Mouse (Mus musculus): ENCODE measurements around the gene Taar5. TPM values are rescaled to one million over a fixed set of nuclear protein-coding genes. Genes with fewer than 3 reads are reported as not detected.

Gene Taar5
- total RNA-seq (2023): not detected

DNA sequence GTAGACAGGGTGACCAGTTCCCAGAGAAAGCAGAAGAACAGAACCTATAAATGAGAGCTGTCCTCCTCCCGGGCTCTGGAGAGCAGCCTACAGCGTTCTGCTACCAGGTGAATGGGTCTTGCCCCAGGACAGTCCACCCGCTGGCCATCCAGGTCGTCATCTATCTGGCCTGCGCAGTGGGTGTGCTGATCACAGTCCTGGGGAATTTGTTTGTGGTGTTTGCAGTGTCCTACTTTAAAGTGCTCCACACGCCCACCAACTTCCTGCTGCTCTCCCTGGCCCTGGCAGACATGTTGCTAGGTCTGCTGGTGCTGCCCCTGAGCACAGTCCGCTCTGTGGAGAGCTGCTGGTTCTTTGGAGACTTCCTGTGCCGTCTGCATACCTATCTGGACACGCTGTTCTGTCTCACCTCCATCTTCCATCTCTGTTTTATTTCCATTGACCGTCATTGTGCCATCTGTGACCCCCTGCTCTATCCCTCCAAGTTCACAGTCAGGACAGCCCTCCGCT, at the start of gene Taar5:
TSS of gene Taar5 (plus strand) at position 51 of the 510 bp plus-strand sequence.

DNA sequence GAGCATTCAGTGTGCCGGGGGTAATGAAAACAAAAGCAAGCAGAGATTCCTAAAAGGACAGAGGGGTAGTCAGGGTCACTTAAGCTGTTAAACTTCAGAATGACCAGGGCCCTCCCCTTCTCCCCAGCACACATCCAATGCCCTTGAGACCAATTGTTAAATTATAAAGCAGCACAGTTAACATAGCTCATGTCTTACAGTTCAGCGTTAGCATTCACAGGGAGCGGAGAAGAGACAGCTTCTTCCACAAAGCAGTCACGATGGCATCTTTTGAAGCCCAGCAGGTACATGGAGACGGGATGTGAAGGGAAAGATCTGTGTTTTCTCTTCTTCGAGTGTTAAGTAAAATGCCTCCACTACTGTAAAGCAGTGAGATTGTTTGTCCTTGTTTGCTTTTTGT, 32.2 kb upstream of the Taar5 start, which contains the start of gene Taar2:
TSS of gene Taar2 (plus strand) at position 261 of the 400 bp plus-strand sequence.

DNA sequence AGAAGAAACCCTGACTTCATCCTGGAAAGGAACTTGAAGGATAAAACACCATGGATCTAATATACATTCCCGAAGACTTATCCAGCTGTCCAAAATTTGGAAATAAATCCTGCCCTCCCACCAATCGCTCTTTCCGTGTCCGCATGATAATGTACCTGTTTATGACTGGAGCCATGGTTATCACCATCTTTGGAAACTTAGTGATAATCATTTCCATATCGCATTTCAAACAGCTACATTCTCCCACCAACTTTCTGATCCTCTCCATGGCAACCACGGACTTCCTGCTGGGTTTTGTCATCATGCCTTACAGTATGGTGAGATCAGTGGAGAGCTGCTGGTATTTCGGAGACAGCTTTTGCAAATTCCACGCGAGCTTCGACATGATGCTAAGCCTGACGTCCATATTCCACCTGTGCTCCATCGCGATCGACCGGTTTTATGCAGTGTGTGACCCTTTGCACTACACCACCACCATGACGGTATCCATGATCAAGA, 20.9 kb upstream of the Taar5 start, which contains the start of gene Taar3:
TSS of gene Taar3 (plus strand) at position 51 of the 498 bp plus-strand sequence.

DNA sequence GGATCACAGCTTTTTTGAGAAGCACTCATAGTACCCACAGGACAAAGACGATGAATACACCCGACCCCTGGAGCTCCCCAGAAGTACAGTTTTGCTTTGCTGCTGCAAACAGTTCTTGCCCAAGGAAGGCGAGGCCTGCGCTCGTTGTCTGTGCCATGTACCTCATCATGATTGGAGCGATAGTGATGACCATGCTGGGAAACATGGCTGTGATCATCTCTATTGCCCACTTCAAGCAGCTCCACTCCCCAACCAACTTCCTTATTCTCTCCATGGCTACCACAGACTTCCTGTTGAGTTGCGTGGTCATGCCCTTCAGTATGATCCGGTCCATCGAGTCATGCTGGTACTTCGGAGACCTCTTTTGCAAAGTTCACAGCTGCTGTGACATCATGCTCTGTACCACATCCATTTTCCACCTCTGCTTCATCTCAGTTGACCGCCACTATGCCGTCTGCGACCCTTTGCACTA, 10.0 kb upstream of the Taar5 start, which contains the start of gene Taar4:
TSS of gene Taar4 (plus strand) at position 51 of the 472 bp plus-strand sequence.

DNA sequence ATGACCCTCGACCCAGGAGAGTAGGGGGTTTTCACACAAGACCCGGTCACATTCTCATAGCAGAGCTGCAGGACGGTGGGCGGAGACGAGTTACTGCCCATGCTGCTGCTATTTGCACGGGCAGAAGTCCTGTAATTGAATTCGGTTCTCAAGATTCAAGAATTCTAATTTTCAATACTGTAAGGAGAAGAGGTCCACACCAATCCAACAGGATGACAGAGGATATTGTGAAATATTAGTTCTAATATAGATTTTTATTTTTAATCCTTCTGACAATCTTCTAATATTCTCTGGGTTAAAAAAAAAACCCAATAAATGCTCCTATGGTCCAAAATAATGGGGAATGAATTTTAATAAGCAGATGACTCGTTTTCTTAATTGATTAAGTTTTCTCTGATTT, 15.0 kb downstream of the Taar5 start, which contains the start of gene Taar6:
TSS of gene Taar6 (minus strand) at position 101 of the 400 bp plus-strand sequence.

DNA sequence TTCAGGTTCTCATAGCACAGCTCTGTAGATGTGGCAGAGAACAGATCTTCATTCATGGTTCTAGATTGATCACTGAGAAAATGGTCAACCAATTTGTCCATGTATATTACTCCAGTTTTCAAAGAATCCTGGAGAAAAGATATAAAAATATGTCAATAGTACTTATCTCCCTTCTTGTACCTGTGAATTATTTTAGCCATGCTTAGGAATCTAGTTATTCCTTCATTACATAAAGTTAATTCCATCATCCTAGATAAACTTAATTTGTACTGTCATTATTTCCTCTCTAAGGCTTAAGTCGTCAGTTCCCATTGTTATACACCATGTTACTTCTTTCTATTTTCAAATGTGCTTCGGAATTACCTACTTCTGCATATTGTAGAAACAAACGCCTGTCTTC, 22.9 kb downstream of the Taar5 start, which contains the start of gene Taar7a:
TSS of gene Taar7a (minus strand) at position 101 of the 400 bp plus-strand sequence.

DNA sequence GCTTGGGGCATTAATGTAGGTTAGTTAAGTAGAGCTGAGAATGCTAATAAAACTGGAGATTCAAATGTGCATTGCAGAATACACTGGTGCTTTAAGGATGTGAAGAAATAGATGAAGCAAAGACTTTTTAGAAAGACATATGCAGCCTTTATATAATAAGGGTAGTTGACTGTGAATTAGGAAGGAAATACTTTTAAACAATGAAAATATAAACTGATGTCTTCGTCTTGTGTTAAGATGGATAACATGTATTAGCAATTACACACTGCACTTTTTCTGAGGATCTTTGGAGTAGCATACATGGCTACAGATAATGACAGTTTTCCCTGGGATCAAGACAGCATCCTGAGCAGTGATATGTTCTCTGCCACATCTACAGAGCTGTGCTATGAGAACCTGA, 29.1 kb downstream of the Taar5 start, which contains the start of gene Taar7b:
TSS of gene Taar7b (plus strand) at position 301 of the 400 bp plus-strand sequence.

Other genes starting within 250 kb of the Taar5 start
- 100 to 1,000 TPM; 279 to 602 TPM for gene Rps12, start 183.4 kb upstream of the Taar5 start, total RNA-seq (2023)
- under 1 TPM; 0.11 to 0.13 TPM for gene Slc18b1, start 173.7 kb upstream of the Taar5 start, total RNA-seq (2023)
- gene Vnn3, start 119.2 kb upstream of the Taar5 start, total RNA-seq (2023): 10 to 100 TPM; 46.2 to 52.7 TPM
- under 1 TPM in 1 of 2 experiments, not detected in 1; 0.22 TPM for gene Vnn1, start 76.0 kb upstream of the Taar5 start, total RNA-seq (2023)
- not detected for gene Taar1, start 50.4 kb upstream of the Taar5 start, total RNA-seq (2023)
- not detected for gene Taar2, start 32.1 kb upstream of the Taar5 start, total RNA-seq (2023)
- not detected for gene Taar3, start 21.1 kb upstream of the Taar5 start, total RNA-seq (2023)
- gene Taar4, start 10.2 kb upstream of the Taar5 start, total RNA-seq (2023): not detected
- not detected for gene Taar6, start 14.9 kb downstream of the Taar5 start, total RNA-seq (2023)
- gene Taar7a, start 22.8 kb downstream of the Taar5 start, total RNA-seq (2023): not detected
- gene Taar7b, start 29.2 kb downstream of the Taar5 start, total RNA-seq (2023): not detected
- gene Taar7d, start 56.5 kb downstream of the Taar5 start, total RNA-seq (2023): not detected
- not detected for gene Taar7e, start 66.9 kb downstream of the Taar5 start, total RNA-seq (2023)
- not detected for gene Taar7f, start 78.8 kb downstream of the Taar5 start, total RNA-seq (2023)
- gene Taar8a, start 105.8 kb downstream of the Taar5 start, total RNA-seq (2023): not detected
- not detected for gene Taar8b, start 121.6 kb downstream of the Taar5 start, total RNA-seq (2023)
- gene Taar8c, start 131.2 kb downstream of the Taar5 start, total RNA-seq (2023): not detected
- gene Taar9, start 138.8 kb downstream of the Taar5 start, total RNA-seq (2023): not detected
- gene Stx7, start 178.6 kb downstream of the Taar5 start, total RNA-seq (2023): 100 to 1,000 TPM; 103 to 104 TPM

Data from neutrophil, adult 59 days (primary cell).